Comparison of ENCODE assay signal across 8 mouse cellular contexts in genomic region chr6:43266356-43266755, GRCm38 (mm10). TPM values are rescaled to one million over a fixed set of nuclear protein-coding genes. Genes with fewer than 3 reads are reported as not detected.
DNase-seq lines count a peak whose midpoint lies in the region; ATAC-seq and TF ChIP-seq lines count a peak whose summit lies in the region.

No protein-coding gene starts in this region.

- H3K4me3 ChIP-seq in embryonic fibroblast, embryonic 13.5 days (ENCODE audit: insufficient read depth, low read length), result peak overlapping the region; percentile 61
- H3K4me3 ChIP-seq in hindbrain, embryonic 12.5 days, result peak overlapping the region; percentile 56
- H3K4me3 ChIP-seq in limb, embryonic 14.5 days (replicated peaks; ENCODE audit: low read length), result peak overlapping the region; percentile 57
- peak overlapping the region; percentile 43 for H3K4me3 ChIP-seq in midbrain, embryonic 16.5 days (ENCODE audit: low read depth, low read length)

- no peak overlapping the region for H3K27ac ChIP-seq in embryonic fibroblast, embryonic 13.5 days (ENCODE audit: insufficient read depth, low read length)
- H3K27ac ChIP-seq in hindbrain, embryonic 12.5 days, result no peak overlapping the region
- no peak overlapping the region for H3K27ac ChIP-seq in limb, embryonic 14.5 days (replicated peaks; ENCODE audit: low read depth, low read length)
- no peak overlapping the region for H3K27ac ChIP-seq in midbrain, embryonic 16.5 days (ENCODE audit: low read length)

- H3K9me3 ChIP-seq in hindbrain, embryonic 12.5 days (replicated peaks), result no peaks in the 10 kb centered on the region
- H3K9me3 ChIP-seq in limb, embryonic 14.5 days (ENCODE audit: control insufficient read depth, low read length), result no peaks in the 10 kb centered on the region
- no peaks in the 10 kb centered on the region for H3K9me3 ChIP-seq in midbrain, embryonic 16.5 days (replicated peaks; ENCODE audit: control insufficient read depth, low read length, poor library complexity, severe bottlenecking)

- DNase-seq in heart, adult 11 months, result peak; percentile 94
- DNase-seq in heart, postnatal 25 days (ENCODE audit: low spot score), result no peak
- DNase-seq in limb, embryonic 14.5 days (ENCODE audit: low spot score), result peak; percentile 5
- no peak for DNase-seq in frontal cortex, adult 2 months (ENCODE audit: extremely low spot score in 1 of 2, low spot score in 1 of 2)
- no peak for DNase-seq in right cerebral cortex, postnatal 36 days (ENCODE audit: low spot score in 2 of 2)

- H3K9ac ChIP-seq in hindbrain, embryonic 12.5 days, result no peak overlapping the region; the same call in 1 of the 2 replicates
- H3K9ac ChIP-seq in limb, embryonic 14.5 days (ENCODE audit: low read depth, low read length, severe bottlenecking), result peak overlapping the region; percentile 82
- no peak overlapping the region for H3K9ac ChIP-seq in midbrain, embryonic 16.5 days (ENCODE audit: low read depth, low read length)

- no peaks in the 10 kb centered on the region; the same call in 1 of the 2 replicates for H3K4me1 ChIP-seq in embryonic fibroblast, embryonic 13.5 days (ENCODE audit: control insufficient read depth, insufficient read depth, low read length)
- peaks cover 8% of the 10 kb centered on the region for H3K4me1 ChIP-seq in hindbrain, embryonic 12.5 days
- H3K4me1 ChIP-seq in limb, embryonic 14.5 days (ENCODE audit: control insufficient read depth, insufficient read depth, low read length), result 0 out of 2 replicates have a peak, but pooled peaks cover 2% of the 10 kb centered on the region
- H3K4me1 ChIP-seq in midbrain, embryonic 16.5 days (ENCODE audit: control insufficient read depth, insufficient read depth, low read length), result peaks cover 8% of the 10 kb centered on the region; the same call in 1 of the 2 replicates

- ATAC-seq in hindbrain, embryonic 12.5 days (ENCODE audit: low FRiP score), result no peak
- ATAC-seq in limb, embryonic 14.5 days (ENCODE audit: low FRiP score, low read depth), result no peak
- ATAC-seq in midbrain, embryonic 16.5 days, result no peak

- WGBS in hindbrain, embryonic 12.5 days, result 2% methylated on average over 8 of the region's 8 CpGs
- WGBS in limb, embryonic 14.5 days, result 4% methylated on average over 8 of the region's 8 CpGs
- 11% methylated on average over 8 of the region's 8 CpGs for WGBS in midbrain, embryonic 16.5 days

- intact Hi-C loops in heart, postnatal 25 days (cut with DNase I), result loop anchor here (10.0 kb wide), 2 partner anchors 398 to 722 kb away; partner anchors contain the start of genes Olfr455 and Tpk1

- H3K27me3 ChIP-seq in hindbrain, embryonic 12.5 days, result peaks cover 30% of the 10 kb centered on the region
- H3K27me3 ChIP-seq in limb, embryonic 14.5 days (ENCODE audit: control insufficient read depth, insufficient read depth, low read length), result no peaks in the 10 kb centered on the region
- H3K27me3 ChIP-seq in midbrain, embryonic 16.5 days (ENCODE audit: control insufficient read depth, insufficient read depth, low read depth, low read length), result peaks cover 15% of the 10 kb centered on the region

- no peak for TF ChIP-seq CTCF in embryonic fibroblast, embryonic 13.5 days (IDR thresholded peaks at IDR 0.05; ENCODE audit: borderline replicate concordance, insufficient read depth, low read length)

- 0 out of 2 replicates have a peak, but pooled peaks have one; percentile 29 for TF ChIP-seq POLR2A in embryonic fibroblast, embryonic 13.5 days (IDR thresholded peaks at IDR 0.05; ENCODE audit: low read depth, low read length)
- TF ChIP-seq POLR2A in limb, embryonic 14.5 days (IDR thresholded peaks at IDR 0.05; ENCODE audit: borderline replicate concordance, extremely low read depth, insufficient read depth, insufficient read length), result no peak

- peak overlapping the region; percentile 97 for H3K4me2 ChIP-seq in hindbrain, embryonic 12.5 days (replicated peaks)
- H3K4me2 ChIP-seq in limb, embryonic 14.5 days (replicated peaks; ENCODE audit: low read depth, low read length, severe bottlenecking), result peak overlapping the region; percentile 82
- peak overlapping the region; percentile 82 for H3K4me2 ChIP-seq in midbrain, embryonic 16.5 days (ENCODE audit: low read length)

- no peaks in the 10 kb centered on the region for H3K36me3 ChIP-seq in hindbrain, embryonic 12.5 days
- no peaks in the 10 kb centered on the region for H3K36me3 ChIP-seq in limb, embryonic 14.5 days (ENCODE audit: control insufficient read depth, insufficient read depth, low read length)
- H3K36me3 ChIP-seq in midbrain, embryonic 16.5 days (ENCODE audit: control insufficient read depth, insufficient read depth, low read length), result no peaks in the 10 kb centered on the region

RNA-seq across cellular contexts. Expression of gene Arhgef5, which starts 1.0 kb away (rescaled TPM):
- total RNA-seq in heart, postnatal 25 days (2021), result 10 to 100 TPM; 12.1 to 12.4 TPM
- polyA plus RNA-seq in embryonic fibroblast, embryonic 13.5 days (2011; ENCODE audit: insufficient read length, low read depth, missing spikeins), result 28.5 and 43.2 TPM in 2 replicates
- 5.2 and 6.6 TPM in 2 replicates for polyA plus RNA-seq in hindbrain, embryonic 12.5 days (2016; fragmentation: Nextera tagmentation; extraction: Ambion mirVana)
- polyA plus RNA-seq in limb, embryonic 14.5 days (2012; rRNA removed), result 21.6 and 23.0 TPM in 2 replicates
- polyA plus RNA-seq in limb, embryonic 14.5 days (2014; fragmentation: Nextera tagmentation; extraction: Ambion mirVana), result 11.6 and 12.7 TPM in 2 replicates
- 2.4 and 2.5 TPM in 2 replicates for polyA plus RNA-seq in midbrain, embryonic 16.5 days (2015; fragmentation: Nextera tagmentation; extraction: Ambion mirVana)
- 2.9 and 4.2 TPM in 2 replicates for polyA plus RNA-seq in frontal cortex, adult 2 months (2012; rRNA removed)

RNA-seq across cellular contexts. Expression of gene Olfr47, which starts 35.0 kb away (rescaled TPM):
- total RNA-seq in heart, postnatal 25 days (2021), result not detected
- not detected in 2 replicates for polyA plus RNA-seq in embryonic fibroblast, embryonic 13.5 days (2011; ENCODE audit: insufficient read length, low read depth, missing spikeins)
- polyA plus RNA-seq in hindbrain, embryonic 12.5 days (2016; fragmentation: Nextera tagmentation; extraction: Ambion mirVana), result not detected in 2 replicates
- polyA plus RNA-seq in limb, embryonic 14.5 days (2012; rRNA removed), result not detected in 2 replicates
- not detected in 2 replicates for polyA plus RNA-seq in limb, embryonic 14.5 days (2014; fragmentation: Nextera tagmentation; extraction: Ambion mirVana)
- not detected in 2 replicates for polyA plus RNA-seq in midbrain, embryonic 16.5 days (2015; fragmentation: Nextera tagmentation; extraction: Ambion mirVana)
- polyA plus RNA-seq in frontal cortex, adult 2 months (2012; rRNA removed), result not detected in 2 replicates

RNA-seq across cellular contexts. Expression of gene Nobox, which starts 43.0 kb away (rescaled TPM):
- not detected for total RNA-seq in heart, postnatal 25 days (2021)
- polyA plus RNA-seq in embryonic fibroblast, embryonic 13.5 days (2011; ENCODE audit: insufficient read length, low read depth, missing spikeins), result not detected in 2 replicates
- not detected in 2 replicates for polyA plus RNA-seq in hindbrain, embryonic 12.5 days (2016; fragmentation: Nextera tagmentation; extraction: Ambion mirVana)
- polyA plus RNA-seq in limb, embryonic 14.5 days (2012; rRNA removed), result 0.15 and 0.20 TPM in 2 replicates
- 0.22 TPM in 1 of 2 replicates, not detected in the other for polyA plus RNA-seq in limb, embryonic 14.5 days (2014; fragmentation: Nextera tagmentation; extraction: Ambion mirVana)
- not detected in 2 replicates for polyA plus RNA-seq in midbrain, embryonic 16.5 days (2015; fragmentation: Nextera tagmentation; extraction: Ambion mirVana)
- 0.10 TPM in 1 of 2 replicates, not detected in the other for polyA plus RNA-seq in frontal cortex, adult 2 months (2012; rRNA removed)

RNA-seq across cellular contexts. Expression of gene Olfr434, which starts 53.5 kb away (rescaled TPM):
- not detected for total RNA-seq in heart, postnatal 25 days (2021)
- polyA plus RNA-seq in embryonic fibroblast, embryonic 13.5 days (2011; ENCODE audit: insufficient read length, low read depth, missing spikeins), result not detected in 2 replicates
- not detected in 2 replicates for polyA plus RNA-seq in hindbrain, embryonic 12.5 days (2016; fragmentation: Nextera tagmentation; extraction: Ambion mirVana)
- polyA plus RNA-seq in limb, embryonic 14.5 days (2012; rRNA removed), result not detected in 2 replicates
- polyA plus RNA-seq in limb, embryonic 14.5 days (2014; fragmentation: Nextera tagmentation; extraction: Ambion mirVana), result not detected in 2 replicates
- not detected in 2 replicates for polyA plus RNA-seq in midbrain, embryonic 16.5 days (2015; fragmentation: Nextera tagmentation; extraction: Ambion mirVana)
- not detected in 2 replicates for polyA plus RNA-seq in frontal cortex, adult 2 months (2012; rRNA removed)

Comparison
In these comparisons a context has a peak if more than half of its experiments do, and no peak if none do; other contexts are left out.
1. DNase-seq: peak in heart, adult 11 months (single experiment) and limb, embryonic 14.5 days (single experiment); none in heart, postnatal 25 days (single experiment), frontal cortex, adult 2 months (0 of 2) and right cerebral cortex, postnatal 36 days (0 of 2).
2. Peak in every context shown above with its lines, with median percentiles within 50 percentile points of each other: H3K4me3 ChIP-seq and H3K4me2 ChIP-seq.